9 mouse cellular contexts compared by ENCODE assay signal in genomic region chr2:30784078-30784994, GRCm38 (mm10). TPM values are rescaled to one million over a fixed set of nuclear protein-coding genes. Genes with fewer than 3 reads are reported as not detected.
DNase-seq lines count a peak whose midpoint lies in the region; ATAC-seq lines count a peak whose summit lies in the region.
"Had no signal": no experiment of that assay in that cellular context is flagged by ENCODE, and none has a peak within 500 bp of the region (broad histone marks: within the 10 kb centered on the region; RNA-seq: fewer than 3 reads in every experiment).

No protein-coding gene starts in this region.

- H3K9me3 ChIP-seq in heart, embryonic 16.5 days (replicated peaks; ENCODE audit: control insufficient read depth, low read length): no peaks in the 10 kb centered on the region
- H3K9me3 ChIP-seq in midbrain, embryonic 10.5 days (replicated peaks): no peaks in the 10 kb centered on the region

- H3K4me1 ChIP-seq in heart, embryonic 16.5 days (ENCODE audit: control insufficient read depth, insufficient read depth, low read length): peaks cover 14% of the 10 kb centered on the region
- peaks cover 80% of the 10 kb centered on the region for H3K4me1 ChIP-seq in midbrain, embryonic 10.5 days

- peak overlapping the region; percentile 45 for H3K4me3 ChIP-seq in heart, embryonic 16.5 days (ENCODE audit: low read length)
- H3K4me3 ChIP-seq in midbrain, embryonic 10.5 days: peak overlapping the region; percentile 50

- peak; percentile 55 for ATAC-seq in heart, embryonic 16.5 days (replicated peaks; ENCODE audit: extremely low read depth, insufficient read depth, low FRiP score)

- peak; percentile 57 for DNase-seq in gastrocnemius, postnatal 10 days
- DNase-seq in gastrocnemius, postnatal 36 days: no peak
- peak; percentile 88 for DNase-seq in embryo, embryonic 11 days
- DNase-seq in kidney, postnatal 4 days: peak; percentile 89 to 93
- DNase-seq in midbrain, embryonic 10.5 days (ENCODE audit: low spot score): peak; percentile 78
- peak; percentile 81 for DNase-seq in thymus, postnatal 14 days
- DNase-seq in layer of hippocampus, postnatal 14 days (ENCODE audit: low spot score in 2 of 2): no peak

- H3K27ac ChIP-seq in heart, embryonic 16.5 days (ENCODE audit: low read length): peak overlapping the region; percentile 17
- H3K27ac ChIP-seq in midbrain, embryonic 10.5 days (replicated peaks): peak overlapping the region; percentile 92

- H3K27me3 ChIP-seq in heart, embryonic 16.5 days (ENCODE audit: control insufficient read depth, insufficient read depth, low read length): no peaks in the 10 kb centered on the region
- 0 out of 2 replicates have a peak, but pooled peaks cover 5% of the 10 kb centered on the region for H3K27me3 ChIP-seq in midbrain, embryonic 10.5 days (ENCODE audit: low read depth, poor library complexity, severe bottlenecking)

- peak overlapping the region; percentile 75 for H3K9ac ChIP-seq in heart, embryonic 16.5 days (ENCODE audit: low read length)

- intact Hi-C loops in gastrocnemius, postnatal 36 days (cut with DNase I): no loop called here

- 9% methylated on average over 40 of the region's 40 CpGs for WGBS in heart, embryonic 16.5 days
- 7% methylated on average over 40 of the region's 40 CpGs for WGBS in midbrain, embryonic 10.5 days

- H3K4me2 ChIP-seq in heart, embryonic 16.5 days (ENCODE audit: low read depth, low read length): peak overlapping the region; percentile 68

- no peaks in the 10 kb centered on the region for H3K36me3 ChIP-seq in heart, embryonic 16.5 days (ENCODE audit: control insufficient read depth, insufficient read depth)
- H3K36me3 ChIP-seq in midbrain, embryonic 10.5 days: no peaks in the 10 kb centered on the region

RNA-seq across cellular contexts. Expression of gene 1700001O22Rik, which starts 19.1 kb away (rescaled TPM):
- total RNA-seq in gastrocnemius, postnatal 10 days (2021): 1 to 10 TPM in 1 of 2 experiments, under 1 TPM in 1; 0.33 to 1.1 TPM
- 1 to 10 TPM; 1.3 to 5.3 TPM for total RNA-seq in gastrocnemius, postnatal 36 days (2021)
- polyA plus RNA-seq in heart, embryonic 16.5 days (2015; fragmentation: Nextera tagmentation; extraction: Ambion mirVana): 2.2 and 2.7 TPM in 2 replicates
- 3.5 and 4.0 TPM in 2 replicates for polyA plus RNA-seq in midbrain, embryonic 10.5 days (2016; fragmentation: Nextera tagmentation; extraction: Ambion mirVana)
- total RNA-seq in layer of hippocampus, postnatal 14 days (2021): 1 to 10 TPM; 2.9 to 3.8 TPM

RNA-seq across cellular contexts. Expression of gene Ntmt1, which starts 23.3 kb away (rescaled TPM):
- 10 to 100 TPM; 20.1 to 22.8 TPM for total RNA-seq in gastrocnemius, postnatal 10 days (2021)
- 10 to 100 TPM; 13.0 to 15.9 TPM for total RNA-seq in gastrocnemius, postnatal 36 days (2021)
- 90.0 and 90.4 TPM in 2 replicates for polyA plus RNA-seq in heart, embryonic 16.5 days (2015; fragmentation: Nextera tagmentation; extraction: Ambion mirVana)
- 126 and 127 TPM in 2 replicates for polyA plus RNA-seq in midbrain, embryonic 10.5 days (2016; fragmentation: Nextera tagmentation; extraction: Ambion mirVana)
- 10 to 100 TPM; 38.9 to 41.9 TPM for total RNA-seq in layer of hippocampus, postnatal 14 days (2021)

RNA-seq across cellular contexts. Expression of gene Asb6, which starts 45.8 kb away (rescaled TPM):
- total RNA-seq in gastrocnemius, postnatal 10 days (2021): 1 to 10 TPM; 8.9 to 9.0 TPM
- 1 to 10 TPM; 6.6 to 7.6 TPM for total RNA-seq in gastrocnemius, postnatal 36 days (2021)
- 20.1 and 22.5 TPM in 2 replicates for polyA plus RNA-seq in heart, embryonic 16.5 days (2015; fragmentation: Nextera tagmentation; extraction: Ambion mirVana)
- 43.9 and 45.8 TPM in 2 replicates for polyA plus RNA-seq in midbrain, embryonic 10.5 days (2016; fragmentation: Nextera tagmentation; extraction: Ambion mirVana)
- total RNA-seq in layer of hippocampus, postnatal 14 days (2021): 10 to 100 TPM; 33.7 to 34.9 TPM

RNA-seq across cellular contexts. Expression of gene Prrx2, which starts 50.4 kb away (rescaled TPM):
- total RNA-seq in gastrocnemius, postnatal 10 days (2021): 1 to 10 TPM; 4.3 to 4.8 TPM
- 1 to 10 TPM; 1.9 to 2.4 TPM for total RNA-seq in gastrocnemius, postnatal 36 days (2021)
- polyA plus RNA-seq in heart, embryonic 16.5 days (2015; fragmentation: Nextera tagmentation; extraction: Ambion mirVana): 10.8 and 13.9 TPM in 2 replicates
- 22.3 and 29.5 TPM in 2 replicates for polyA plus RNA-seq in midbrain, embryonic 10.5 days (2016; fragmentation: Nextera tagmentation; extraction: Ambion mirVana)
- total RNA-seq in layer of hippocampus, postnatal 14 days (2021): 1 to 10 TPM; 2.9 to 5.0 TPM
- total RNA-seq: hematopoietic stem cell, adult 5-6 weeks had no signal

Comparison
In these comparisons a context has a peak if more than half of its experiments do, and no peak if none do; other contexts are left out.
1. DNase-seq: peak in gastrocnemius, postnatal 10 days (single experiment), embryo, embryonic 11 days (single experiment), kidney, postnatal 4 days (2 of 2), midbrain, embryonic 10.5 days (single experiment) and thymus, postnatal 14 days (single experiment); none in gastrocnemius, postnatal 36 days (0 of 2) and layer of hippocampus, postnatal 14 days (0 of 2).